Mouse (Mus musculus) right cerebral cortex, adult 2 months (tissue): ENCODE measurements around the gene Ctsd.
"Not testable (repeated sequence)": the region's sequence is repeated elsewhere in the genome, so short reads cannot be mapped to it uniquely, and the experiment has no call there.

Experiments
- DNase-seq, 2 experiments: peaks; one replicate each; pipeline ENCODE4 v3.0.0; 2021 to 2022; ENCODE audit warnings: low spot score in 2 of 2

Ctsd gene

DNA sequence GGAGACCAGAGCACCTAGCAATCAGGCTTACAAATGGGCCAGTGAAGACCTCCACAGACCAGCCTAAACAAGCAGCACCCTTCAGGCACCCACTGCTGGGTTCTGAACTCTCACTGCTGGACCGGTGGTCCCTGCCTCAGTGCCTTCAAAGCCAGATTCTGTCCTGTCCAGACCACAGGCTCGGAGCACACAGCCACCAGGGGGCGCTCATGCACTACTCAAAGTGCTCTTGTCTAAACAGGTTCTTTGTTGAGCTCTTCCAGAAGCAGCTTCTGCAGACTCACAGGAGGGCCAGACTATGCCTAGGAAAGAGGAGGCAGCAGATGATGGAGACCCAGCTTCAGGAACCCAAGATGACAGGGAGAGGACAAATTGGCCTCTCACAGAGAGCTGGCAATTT lies 53.6 kb downstream of the Ctsd start:
- DNase-seq: peak; percentile 90 to 92

DNA sequence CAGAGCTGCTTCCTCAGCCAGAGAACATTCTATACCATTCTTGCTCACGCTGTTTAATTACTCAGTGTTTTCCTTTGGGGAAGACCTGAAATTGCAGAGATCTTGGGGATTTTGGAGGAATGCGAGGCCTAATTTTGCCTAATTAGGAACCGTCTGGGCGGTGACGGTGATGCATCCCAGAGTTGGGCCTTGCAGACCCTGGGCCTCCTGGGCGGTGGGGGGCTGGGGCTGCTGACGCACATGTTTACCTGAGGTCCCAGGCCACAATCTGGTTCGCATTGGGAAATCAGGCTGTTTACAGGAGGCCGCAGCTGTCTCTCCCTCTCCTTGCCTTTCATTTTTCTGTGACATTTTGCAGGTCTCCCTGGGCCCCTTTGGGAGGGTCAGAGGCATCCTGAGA lies 55.1 kb downstream of the Ctsd start:
- not testable (repeated sequence) for DNase-seq

DNA sequence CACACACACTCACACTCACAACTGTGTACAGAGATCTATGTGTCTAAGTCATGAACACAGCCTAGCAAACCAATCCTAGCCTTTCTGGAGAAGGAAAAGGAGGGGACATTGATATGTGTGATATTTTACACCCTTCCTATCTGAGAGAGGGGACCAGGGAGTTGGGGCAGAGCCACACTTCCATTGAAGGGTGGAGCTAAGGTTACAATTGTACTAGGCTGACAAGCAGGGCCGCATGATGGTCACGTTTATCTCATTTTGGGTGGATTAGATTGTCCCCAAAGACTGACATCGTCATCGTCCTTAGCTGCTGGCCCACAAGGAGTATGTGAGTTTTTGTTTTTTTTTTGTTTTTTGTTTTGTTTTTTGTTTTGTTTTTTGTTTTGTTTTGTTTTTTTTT lies 56.6 kb downstream of the Ctsd start:
- DNase-seq: no peak

DNA sequence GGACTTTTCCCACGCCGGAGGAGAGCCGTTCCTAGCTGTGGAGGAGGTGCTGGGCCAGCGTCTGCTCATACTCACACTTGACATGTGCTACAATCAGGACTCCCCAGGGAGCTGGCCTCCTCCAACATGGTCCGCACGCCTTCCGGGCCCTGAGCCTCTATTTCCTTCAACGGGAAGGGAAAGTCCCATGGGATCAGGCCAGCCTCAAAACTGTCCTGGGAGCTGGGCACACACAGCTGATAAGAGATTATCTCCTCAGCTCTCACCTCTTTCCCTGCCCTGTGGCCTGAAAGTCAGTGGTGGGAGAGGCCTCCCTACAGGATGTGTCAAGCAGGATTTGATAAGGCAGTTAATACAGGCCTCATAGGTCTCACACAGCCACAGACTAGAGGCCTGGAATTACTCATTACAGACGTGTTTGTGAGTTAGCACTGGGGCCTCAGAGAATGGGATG lies 57.5 kb downstream of the Ctsd start:
- DNase-seq: no peak

DNA sequence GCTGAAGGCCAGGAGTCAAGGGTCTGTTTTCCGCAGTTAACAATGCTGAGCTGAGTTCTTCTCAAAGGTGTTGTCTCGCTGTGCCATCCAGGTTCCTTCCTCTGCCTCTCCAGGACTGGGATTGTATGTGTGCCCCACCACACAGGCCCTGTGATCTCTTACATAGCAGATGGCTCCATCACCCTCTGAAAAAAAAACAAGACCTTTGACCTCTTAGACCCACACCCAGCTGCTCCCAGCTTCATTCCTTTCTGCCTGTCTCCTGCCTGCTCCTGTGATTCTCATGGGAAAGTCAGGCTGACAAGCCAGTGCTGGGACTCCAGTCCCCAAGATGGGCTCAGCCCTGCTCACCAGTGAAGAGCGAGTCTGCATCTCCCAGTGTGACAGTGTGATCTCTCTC lies 59.3 kb downstream of the Ctsd start:
- no peak for DNase-seq

DNA sequence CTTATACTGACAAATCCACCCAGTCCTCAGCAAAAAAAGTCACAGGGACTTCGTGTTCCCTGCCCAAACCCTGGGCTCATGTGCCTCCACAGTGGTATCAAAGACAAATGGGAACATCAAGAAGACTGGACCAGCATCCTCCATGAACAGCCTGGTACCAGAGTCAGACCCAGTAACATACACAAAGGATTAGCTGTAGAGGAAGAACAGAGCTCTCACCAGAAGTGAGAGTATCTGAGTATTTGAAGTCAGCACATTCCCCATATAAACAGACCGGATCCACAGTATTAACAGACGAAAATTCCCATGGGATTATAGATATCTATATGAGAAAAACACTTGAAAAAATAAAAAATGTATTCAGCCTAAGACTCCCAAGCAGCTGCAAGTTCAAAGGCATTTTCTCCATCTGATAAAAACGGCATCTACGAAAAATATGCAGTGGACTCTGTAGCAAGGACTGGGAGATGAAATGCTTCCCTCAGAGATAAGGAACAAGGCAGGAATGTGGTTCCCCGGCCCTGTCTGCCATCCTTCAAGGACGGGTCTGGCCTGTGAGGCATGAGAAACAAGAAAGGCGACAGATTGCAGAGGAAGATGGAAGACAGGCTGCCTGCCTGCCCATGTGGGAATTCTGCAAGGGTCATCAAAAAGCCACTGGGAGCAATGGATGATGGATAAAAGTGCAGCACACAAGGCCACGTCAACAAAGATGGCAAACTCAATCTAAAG lies 61.0 kb downstream of the Ctsd start:
- no peak for DNase-seq
